Comparison of ENCODE assay signal across 22 mouse cellular contexts in genomic region chr6:89161746-89162145, GRCm38 (mm10).
DNase-seq lines count a peak whose midpoint lies in the region; ATAC-seq and TF ChIP-seq lines count a peak whose summit lies in the region.
"Had no signal": no experiment of that assay in that cellular context is flagged by ENCODE, and none has a peak within 500 bp of the region (broad histone marks: within the 10 kb centered on the region; RNA-seq: fewer than 3 reads in every experiment).

No protein-coding gene starts in this region.

- H3K9ac ChIP-seq in forebrain, embryonic 14.5 days (ENCODE audit: low read length), result no peak overlapping the region
- no peak overlapping the region for H3K9ac ChIP-seq in forebrain, embryonic 11.5 days (ENCODE audit: low read length)
- H3K9ac ChIP-seq: embryonic facial prominence, embryonic 12.5 days; forebrain, embryonic 12.5 days; forebrain, postnatal 0 days; hindbrain, embryonic 14.5 days had no signal

- H3K4me3 ChIP-seq in forebrain, embryonic 14.5 days (ENCODE audit: low read depth, low read length), result no peak overlapping the region
- no peak overlapping the region for H3K4me3 ChIP-seq in forebrain, embryonic 11.5 days (ENCODE audit: low read depth, low read length)
- H3K4me3 ChIP-seq in layer of hippocampus, adult 2 months, result no peak overlapping the region
- H3K4me3 ChIP-seq: embryonic facial prominence, embryonic 12.5 days; forebrain, embryonic 12.5 days; heart, adult 2 months; hindbrain, embryonic 10.5 days had no signal

- no peaks in the 10 kb centered on the region; the same call in 1 of the 2 replicates for H3K4me1 ChIP-seq in forebrain, embryonic 14.5 days (ENCODE audit: control insufficient read depth, insufficient read depth, low read length)
- H3K4me1 ChIP-seq in forebrain, embryonic 11.5 days (replicated peaks; ENCODE audit: control insufficient read depth, insufficient read depth, low read length), result peaks cover 2% of the 10 kb centered on the region; the same call in 1 of the 2 replicates

- H3K27me3 ChIP-seq in forebrain, embryonic 14.5 days (replicated peaks; ENCODE audit: control insufficient read depth, insufficient read depth, low read length), result no peaks in the 10 kb centered on the region
- H3K27me3 ChIP-seq in forebrain, embryonic 11.5 days (ENCODE audit: control insufficient read depth, insufficient read depth, low read length), result no peaks in the 10 kb centered on the region
- H3K27me3 ChIP-seq: embryonic facial prominence, embryonic 12.5 days; forebrain, embryonic 12.5 days had no signal

- 80% methylated on average over 1 of the region's 1 CpGs for WGBS in forebrain, embryonic 14.5 days
- WGBS in forebrain, embryonic 11.5 days, result 95% methylated on average over 1 of the region's 1 CpGs

- no peak for TF ChIP-seq CTCF in layer of hippocampus, adult 2 months (conservative IDR thresholded peaks at IDR 0.05)

- H3K36me3 ChIP-seq in forebrain, embryonic 14.5 days (ENCODE audit: control insufficient read depth, insufficient read depth, low read length), result no peaks in the 10 kb centered on the region
- H3K36me3 ChIP-seq in forebrain, embryonic 11.5 days (ENCODE audit: control insufficient read depth, insufficient read depth, low read length), result no peaks in the 10 kb centered on the region
- H3K36me3 ChIP-seq: embryonic facial prominence, embryonic 12.5 days; forebrain, embryonic 12.5 days; G1E; hindbrain, embryonic 10.5 days had no signal

- no peaks in the 10 kb centered on the region for H3K9me3 ChIP-seq in forebrain, embryonic 14.5 days (replicated peaks; ENCODE audit: control insufficient read depth, low read length)
- no peaks in the 10 kb centered on the region for H3K9me3 ChIP-seq in forebrain, embryonic 11.5 days (ENCODE audit: control insufficient read depth, low read length)
- H3K9me3 ChIP-seq: embryonic facial prominence, embryonic 12.5 days; forebrain, embryonic 12.5 days; G1E; hindbrain, embryonic 10.5 days had no signal

- ATAC-seq in forebrain, embryonic 14.5 days, result no peak
- ATAC-seq in forebrain, embryonic 11.5 days (replicated peaks; ENCODE audit: low FRiP score), result no peak
- ATAC-seq: CD4-positive, CD25-positive, alpha-beta regulatory T cell, adult 4 months; forebrain, postnatal 0 days had no signal

- DNase-seq in forebrain, embryonic 14.5 days (ENCODE audit: low spot score), result peak; percentile 4
- DNase-seq in forebrain, embryonic 11.5 days (ENCODE audit: low spot score), result no peak
- peak; percentile 21 to 39 for DNase-seq in layer of hippocampus, adult 2 months (ENCODE audit: low spot score in 2 of 2)
- DNase-seq in layer of hippocampus, postnatal 25 days (ENCODE audit: extremely low spot score in 1 of 2, low spot score in 1 of 2), result no peak
- DNase-seq in right cerebral cortex, adult 18-20 months, result peak; percentile 42
- no peak for DNase-seq in right cerebral cortex, postnatal 25 days
- no peak for DNase-seq in adrenal gland, adult 18-20 months (ENCODE audit: low spot score in 2 of 2)
- DNase-seq: adrenal gland, postnatal 10 days; B cell, adult 2 months; cerebellum, adult 11-12 months; cerebellum, adult 9-10 months; cerebellum, postnatal 25 days; forebrain, postnatal 0 days; gastrocnemius, postnatal 10 days; heart, adult 2 months had no signal

- H3K4me2 ChIP-seq in forebrain, embryonic 14.5 days (ENCODE audit: low read length), result no peak overlapping the region
- no peak overlapping the region for H3K4me2 ChIP-seq in forebrain, embryonic 11.5 days (ENCODE audit: low read depth, low read length, severe bottlenecking)
- H3K4me2 ChIP-seq: embryonic facial prominence, embryonic 12.5 days; forebrain, embryonic 12.5 days; heart, embryonic 11.5 days; hindbrain, embryonic 14.5 days had no signal

- H3K27ac ChIP-seq in forebrain, embryonic 14.5 days (ENCODE audit: low read depth, low read length), result no peak overlapping the region
- no peak overlapping the region for H3K27ac ChIP-seq in forebrain, embryonic 11.5 days (ENCODE audit: low read depth, low read length)
- peak overlapping the region; percentile 47; the same call in 1 of the 2 replicates for H3K27ac ChIP-seq in layer of hippocampus, adult 2 months
- H3K27ac ChIP-seq: embryonic facial prominence, embryonic 12.5 days; forebrain, embryonic 12.5 days; heart, adult 2 months; hindbrain, embryonic 10.5 days; hindbrain, embryonic 14.5 days had no signal

Comparison
In these comparisons a context has a peak if more than half of its experiments do, and no peak if none do; other contexts are left out.
1. DNase-seq: peak in forebrain, embryonic 14.5 days (single experiment), layer of hippocampus, adult 2 months (2 of 2) and right cerebral cortex, adult 18-20 months (single experiment); none in forebrain, embryonic 11.5 days (single experiment), layer of hippocampus, postnatal 25 days (0 of 2), right cerebral cortex, postnatal 25 days (single experiment) and adrenal gland, adult 18-20 months (0 of 2).